In genomic region chr7:144207849-144208248, GRCm38 (mm10) we compare ENCODE assay signal across 8 mouse cellular contexts.
DNase-seq lines count a peak whose midpoint lies in the region; ATAC-seq and TF ChIP-seq lines count a peak whose summit lies in the region.

No protein-coding gene starts in this region.

- H3K9ac ChIP-seq in forebrain, embryonic 11.5 days (ENCODE audit: low read length): no peak overlapping the region
- no peak overlapping the region for H3K9ac ChIP-seq in forebrain, embryonic 13.5 days
- no peak overlapping the region for H3K9ac ChIP-seq in heart, postnatal 0 days (replicated peaks; ENCODE audit: low read depth, low read length)
- no peak overlapping the region for H3K9ac ChIP-seq in midbrain, embryonic 15.5 days

- ATAC-seq in forebrain, embryonic 11.5 days (replicated peaks; ENCODE audit: low FRiP score): no peak
- ATAC-seq in forebrain, embryonic 13.5 days: no peak
- ATAC-seq in heart, postnatal 0 days (ENCODE audit: insufficient read depth, low read depth): peak; percentile 76
- ATAC-seq in midbrain, embryonic 15.5 days (replicated peaks): 0 out of 2 replicates have a peak, but pooled peaks have one; percentile 18

- TF ChIP-seq CTCF in heart, postnatal 0 days (IDR thresholded peaks at IDR 0.05; ENCODE audit: low read depth): peak; percentile 93

- no peak overlapping the region for H3K4me2 ChIP-seq in forebrain, embryonic 11.5 days (ENCODE audit: low read depth, low read length, severe bottlenecking)
- H3K4me2 ChIP-seq in forebrain, embryonic 13.5 days: no peak overlapping the region
- peak overlapping the region; percentile 22; the same call in 1 of the 2 replicates for H3K4me2 ChIP-seq in heart, postnatal 0 days (ENCODE audit: low read depth, low read length)
- H3K4me2 ChIP-seq in midbrain, embryonic 15.5 days: no peak overlapping the region

- WGBS in forebrain, embryonic 11.5 days: 29% methylated on average over 7 of the region's 7 CpGs
- WGBS in forebrain, embryonic 13.5 days: 17% methylated on average over 7 of the region's 7 CpGs
- WGBS in heart, postnatal 0 days: 15% methylated on average over 7 of the region's 7 CpGs
- WGBS in midbrain, embryonic 15.5 days: 22% methylated on average over 7 of the region's 7 CpGs

- peak; percentile 57 for DNase-seq in forebrain, embryonic 11.5 days (ENCODE audit: low spot score)
- peak; percentile 94 to 96 for DNase-seq in adrenal gland, adult (ENCODE audit: inconsistent age in 2 of 2, low spot score in 1 of 2)
- DNase-seq in embryo, embryonic 11.5 days (ENCODE audit: low read depth, low spot score): peak; percentile 19
- DNase-seq in heart, postnatal 0 days (ENCODE audit: low spot score): peak; percentile 74
- DNase-seq in layer of hippocampus, postnatal 25 days (ENCODE audit: extremely low spot score in 1 of 2, low spot score in 1 of 2): peak; percentile 31 to 42
- DNase-seq in testis, postnatal 10 days (ENCODE audit: low spot score): peak; percentile 80

- no peak overlapping the region for H3K4me3 ChIP-seq in forebrain, embryonic 11.5 days (ENCODE audit: low read depth, low read length)
- no peak overlapping the region for H3K4me3 ChIP-seq in forebrain, embryonic 13.5 days
- no peak overlapping the region for H3K4me3 ChIP-seq in heart, postnatal 0 days (ENCODE audit: low read depth, low read length)
- H3K4me3 ChIP-seq in midbrain, embryonic 15.5 days: no peak overlapping the region

- no peaks in the 10 kb centered on the region for H3K4me1 ChIP-seq in forebrain, embryonic 11.5 days (replicated peaks; ENCODE audit: control insufficient read depth, insufficient read depth, low read length)
- no peaks in the 10 kb centered on the region for H3K4me1 ChIP-seq in forebrain, embryonic 13.5 days
- H3K4me1 ChIP-seq in heart, postnatal 0 days (ENCODE audit: control insufficient read depth, insufficient read depth): no peaks in the 10 kb centered on the region; the same call in 1 of the 2 replicates
- peaks cover 16% of the 10 kb centered on the region for H3K4me1 ChIP-seq in midbrain, embryonic 15.5 days

- no peaks in the 10 kb centered on the region for H3K9me3 ChIP-seq in forebrain, embryonic 11.5 days (ENCODE audit: control insufficient read depth, low read length)
- no peaks in the 10 kb centered on the region for H3K9me3 ChIP-seq in forebrain, embryonic 13.5 days (replicated peaks)
- H3K9me3 ChIP-seq in heart, postnatal 0 days (replicated peaks; ENCODE audit: control insufficient read depth, low read length): no peaks in the 10 kb centered on the region
- H3K9me3 ChIP-seq in midbrain, embryonic 15.5 days: no peaks in the 10 kb centered on the region

- H3K36me3 ChIP-seq in forebrain, embryonic 11.5 days (ENCODE audit: control insufficient read depth, insufficient read depth, low read length): no peaks in the 10 kb centered on the region
- H3K36me3 ChIP-seq in forebrain, embryonic 13.5 days (ENCODE audit: poor library complexity, severe bottlenecking): no peaks in the 10 kb centered on the region
- H3K36me3 ChIP-seq in heart, postnatal 0 days (replicated peaks; ENCODE audit: control insufficient read depth, insufficient read depth, low read length): no peaks in the 10 kb centered on the region
- no peaks in the 10 kb centered on the region for H3K36me3 ChIP-seq in midbrain, embryonic 15.5 days (replicated peaks)

- no peaks in the 10 kb centered on the region for H3K27me3 ChIP-seq in forebrain, embryonic 11.5 days (ENCODE audit: control insufficient read depth, insufficient read depth, low read length)
- H3K27me3 ChIP-seq in forebrain, embryonic 13.5 days: 0 out of 2 replicates have a peak, but pooled peaks cover 2% of the 10 kb centered on the region
- no peaks in the 10 kb centered on the region for H3K27me3 ChIP-seq in heart, postnatal 0 days (ENCODE audit: control insufficient read depth, insufficient read depth, low read length)
- no peaks in the 10 kb centered on the region for H3K27me3 ChIP-seq in midbrain, embryonic 15.5 days (replicated peaks)

- no peak overlapping the region for H3K27ac ChIP-seq in forebrain, embryonic 11.5 days (ENCODE audit: low read depth, low read length)
- no peak overlapping the region for H3K27ac ChIP-seq in forebrain, embryonic 13.5 days
- H3K27ac ChIP-seq in heart, postnatal 0 days (ENCODE audit: low read depth): no peak overlapping the region; the same call in 1 of the 2 replicates
- H3K27ac ChIP-seq in midbrain, embryonic 15.5 days: peak overlapping the region; percentile 15; the same call in 1 of the 2 replicates

- TF ChIP-seq EP300 in heart, postnatal 0 days (IDR thresholded peaks at IDR 0.05; ENCODE audit: low read depth): no peak

Comparison
In these comparisons a context has a peak if more than half of its experiments do, and no peak if none do; other contexts are left out.
1. ATAC-seq: peak in heart, postnatal 0 days (single experiment) and midbrain, embryonic 15.5 days (single experiment); none in forebrain, embryonic 11.5 days (single experiment) and forebrain, embryonic 13.5 days (single experiment).
2. DNase-seq: peak in every context shown above with its lines; median percentile 95 in adrenal gland, adult; 80 in testis, postnatal 10 days; 74 in heart, postnatal 0 days; 57 in forebrain, embryonic 11.5 days; 36 in layer of hippocampus, postnatal 25 days; 19 in embryo, embryonic 11.5 days.